Mouse (Mus musculus) forebrain, embryonic 10.5 days (tissue): ENCODE results near the gene Pcyt2. TPM values are rescaled to one million over a fixed set of nuclear protein-coding genes. Genes with fewer than 3 reads are reported as not detected.

Experiments used
- DNase-seq: peaks from one replicate; pipeline ENCODE4 v3.0.0-alpha.2; 2017; ENCODE audit warnings: low spot score; ENCODE audit errors: extremely low spot score
- H3K27ac ChIP-seq: fragments of 300-500 bp; sonication (generic); 2 replicates; pipeline ENCODE4 v1.5.1; 2016; ENCODE audit warnings: mild to moderate bottlenecking
- H3K27me3 ChIP-seq: fragments of 300-500 bp; sonication (generic); 2 replicates; pipeline ENCODE4 v1.6.1; 2016; ENCODE audit warnings: mild to moderate bottlenecking; ENCODE audit not compliant: poor library complexity, severe bottlenecking
- H3K36me3 ChIP-seq: fragments of 300-500 bp; sonication (generic); replicated peaks from 2 replicates; pipeline ENCODE4 v1.6.1; 2016; ENCODE audit warnings: mild to moderate bottlenecking, moderate library complexity
- H3K4me1 ChIP-seq: fragments of 300-500 bp; sonication (generic); 2 replicates; pipeline ENCODE4 v1.6.1; 2016
- H3K4me3 ChIP-seq: fragments of 300-500 bp; sonication (generic); 2 replicates; pipeline ENCODE4 v1.5.1; 2016; ENCODE audit warnings: mild to moderate bottlenecking, moderate library complexity
- H3K9me3 ChIP-seq: fragments of 300-500 bp; sonication (generic); 2 replicates; pipeline ENCODE4 v1.6.1; 2016; ENCODE audit warnings: mild to moderate bottlenecking, moderate library complexity
- WGBS: fragments of 180-500 bp; shearing (Covaris S2); methylation state at CpG from one replicate; pipeline ENCODE4 v1.1.7; 2016; 5-methylcytosine and 5-hydroxymethylcytosine counted together
- polyA plus RNA-seq: library from polyadenylated mRNA; unstranded; fragments of >200 nt; fragmentation: Nextera tagmentation; extraction: Ambion mirVana; gene quantifications from 2 replicates; pipeline ENCODE4 v1.2.1, GENCODE M21; 2016

The Pcyt2 gene
- polyA plus RNA-seq, 1 experiment from 2014 or later, result 148 TPM

- Histone ChIP-seq H3K4me3 (peak within 1 kb of the TSS; percentile 33), H3K27ac (peak within 1 kb of the TSS; percentile 32), H3K27me3 (peaks cover 25% of the 10 kb centered on the region), H3K36me3 (no peaks in the 10 kb centered on the region), H3K4me1 (peaks cover 23% of the 10 kb centered on the region), H3K9me3 (no peaks in the 10 kb centered on the region)
- 8% methylated on average over 13 of the region's 13 CpGs for WGBS
- no peak for DNase-seq
Measured at GRCm38 (mm10) chr11:120648001-120648476, 30.3 kb upstream of the Pcyt2 start, which contains the start of gene Myadml2. TSS of gene Myadml2 (minus strand) at chr11:120648158.

- Histone ChIP-seq H3K4me1 (peaks cover 31% of the 10 kb centered on the region), H3K4me3 (no peak overlapping the region), H3K27ac (peak overlapping the region; percentile 32; the same call in 1 of the 2 replicates), H3K9me3 (no peaks in the 10 kb centered on the region), H3K36me3 (no peaks in the 10 kb centered on the region), H3K27me3 (peaks cover 33% of the 10 kb centered on the region)
- no peak for DNase-seq
- 80% methylated on average over 35 of the region's 35 CpGs for WGBS
Measured at GRCm38 (mm10) chr11:120647047-120647830, 29.5 kb upstream of the Pcyt2 start.

GRCm38 (mm10) chr11:120643601-120643987, 25.9 kb upstream of the Pcyt2 start, which contains the start of gene Pycr1:
TSS of gene Pycr1 (minus strand) at chr11:120643769.
- peaks cover 34% of the 10 kb centered on the region for H3K27me3 ChIP-seq
- peak within 1 kb of the TSS; percentile 87 for H3K27ac ChIP-seq
- peak within 1 kb of the TSS; percentile 66 for H3K4me3 ChIP-seq
- WGBS, result under 1% methylated on average over 15 of the region's 15 CpGs
- no peaks in the 10 kb centered on the region for H3K36me3 ChIP-seq
- no peaks in the 10 kb centered on the region for H3K9me3 ChIP-seq
- H3K4me1 ChIP-seq, result peaks cover 46% of the 10 kb centered on the region
- DNase-seq, result peak; percentile 97

- Histone ChIP-seq H3K4me3 (peak overlapping the region; percentile 66), H3K27me3 (peaks cover 33% of the 10 kb centered on the region), H3K9me3 (no peaks in the 10 kb centered on the region), H3K4me1 (peaks cover 42% of the 10 kb centered on the region), H3K36me3 (no peaks in the 10 kb centered on the region), H3K27ac (peak overlapping the region; percentile 87)
- no peak for DNase-seq
- WGBS, result 5% methylated on average over 18 of the region's 18 CpGs
Measured at GRCm38 (mm10) chr11:120642939-120643600, 25.3 kb upstream of the Pcyt2 start.

- H3K36me3 ChIP-seq, result no peaks in the 10 kb centered on the region
Measured at GRCm38 (mm10) chr11:120641869-120642268, 24.1 kb upstream of the Pcyt2 start.

GRCm38 (mm10) chr11:120641255-120641654, 23.5 kb upstream of the Pcyt2 start:
- Histone ChIP-seq H3K4me3 (peak overlapping the region; percentile 9; the same call in 1 of the 2 replicates), H3K4me1 (peaks cover 42% of the 10 kb centered on the region), H3K27ac (no peak overlapping the region), H3K27me3 (peaks cover 17% of the 10 kb centered on the region), H3K36me3 (no peaks in the 10 kb centered on the region), H3K9me3 (no peaks in the 10 kb centered on the region)
- no peak for DNase-seq
- WGBS, result 68% methylated on average over 9 of the region's 9 CpGs

More at GRCm38 (mm10) chr11:120641869-120642268, 24.1 kb upstream of the Pcyt2 start:
- Histone ChIP-seq H3K4me3 (peak overlapping the region; percentile 66; the same call in 1 of the 2 replicates), H3K4me1 (peaks cover 37% of the 10 kb centered on the region), H3K27ac (no peak overlapping the region), H3K9me3 (no peaks in the 10 kb centered on the region), H3K27me3 (peaks cover 21% of the 10 kb centered on the region)
- DNase-seq, result no peak
- 90% methylated on average over 8 of the region's 8 CpGs for WGBS

GRCm38 (mm10) chr11:120634810-120635209, 17.1 kb upstream of the Pcyt2 start:
- WGBS, result 84% methylated on average over 5 of the region's 5 CpGs
- Histone ChIP-seq H3K4me1 (peaks cover 58% of the 10 kb centered on the region), H3K27me3 (no peaks in the 10 kb centered on the region), H3K36me3 (peaks cover 6% of the 10 kb centered on the region), H3K9me3 (no peaks in the 10 kb centered on the region), H3K4me3 (peak overlapping the region; percentile 96; the same call in 1 of the 2 replicates), H3K27ac (no peak overlapping the region)
- DNase-seq, result no peak

- 11% methylated on average over 58 of the region's 58 CpGs for WGBS
- Histone ChIP-seq H3K27ac (peak within 1 kb of the TSS; percentile 97), H3K4me3 (peak within 1 kb of the TSS; percentile 96)
Measured at GRCm38 (mm10) chr11:120633520-120634343, 16.0 kb upstream of the Pcyt2 start, which contains the start of gene Mafg. TSS of gene Mafg (minus strand) at chr11:120633600.

GRCm38 (mm10) chr11:120632559-120633519, 15.1 kb upstream of the Pcyt2 start:
- Histone ChIP-seq H3K4me3 (peak overlapping the region; percentile 96), H3K4me1 (peaks cover 69% of the 10 kb centered on the region), H3K9me3 (no peaks in the 10 kb centered on the region), H3K27ac (peak overlapping the region; percentile 97), H3K36me3 (peaks cover 23% of the 10 kb centered on the region), H3K27me3 (no peaks in the 10 kb centered on the region)
- under 1% methylated on average over 115 of the region's 116 CpGs for WGBS
- DNase-seq, result peak; percentile 65

More at GRCm38 (mm10) chr11:120633520-120634343, 16.0 kb upstream of the Pcyt2 start, which contains the start of gene Mafg:
- Histone ChIP-seq H3K4me1 (peaks cover 69% of the 10 kb centered on the region), H3K9me3 (no peaks in the 10 kb centered on the region), H3K36me3 (peaks cover 17% of the 10 kb centered on the region), H3K27me3 (no peaks in the 10 kb centered on the region)
- DNase-seq, result peak; percentile 94

GRCm38 (mm10) chr11:120631726-120632448, 14.2 kb upstream of the Pcyt2 start:
- H3K27me3 ChIP-seq, result no peaks in the 10 kb centered on the region
- peaks cover 33% of the 10 kb centered on the region for H3K36me3 ChIP-seq
- WGBS, result 71% methylated on average over 4 of the region's 4 CpGs
- H3K27ac ChIP-seq, result peak overlapping the region; percentile 97
- H3K9me3 ChIP-seq, result no peaks in the 10 kb centered on the region
- no peak for DNase-seq
- peak overlapping the region; percentile 96 for H3K4me3 ChIP-seq
- peaks cover 68% of the 10 kb centered on the region for H3K4me1 ChIP-seq
